Mouse (Mus musculus): ENCODE measurements around the gene Maged2. TPM values are rescaled to one million over a fixed set of nuclear protein-coding genes. Genes with fewer than 3 reads are reported as not detected.
"Not testable (repeated sequence)": the region's sequence is repeated elsewhere in the genome, so short reads cannot be mapped to it uniquely, and the experiment has no call there.

The Maged2 gene
- 100 to 1,000 TPM; 127 to 141 TPM for total RNA-seq (2021)
- long read RNA-seq, experiment 1, transcript Maged2-204 (13 exons, 2,107 nt): minor isoform, 68 of 345 reads
- long read RNA-seq, experiment 1, transcript Maged2-203 (13 exons, 2,183 nt): major isoform, 134 of 345 reads
- long read RNA-seq, experiment 1, partial matches to known transcripts: 105 of 345 reads
- long read RNA-seq, experiment 1, other reads (novel, unspliced or antisense): 38 of 345 reads
- long read RNA-seq, experiment 2, transcript Maged2-204 (13 exons, 2,107 nt): minor isoform, 44 of 196 reads
- long read RNA-seq, experiment 2, transcript Maged2-203 (13 exons, 2,183 nt): major isoform, 76 of 196 reads
- long read RNA-seq, experiment 2, partial matches to known transcripts: 52 of 196 reads
- long read RNA-seq, experiment 2, other reads (novel, unspliced or antisense): 23 of 196 reads

GRCm38 (mm10) chrX:150814139-150814469 lies at the start of gene Maged2:
Maged2 (minus strand) TSS chrX:150814345.
- DNase-seq: peak; percentile 26

DNA sequence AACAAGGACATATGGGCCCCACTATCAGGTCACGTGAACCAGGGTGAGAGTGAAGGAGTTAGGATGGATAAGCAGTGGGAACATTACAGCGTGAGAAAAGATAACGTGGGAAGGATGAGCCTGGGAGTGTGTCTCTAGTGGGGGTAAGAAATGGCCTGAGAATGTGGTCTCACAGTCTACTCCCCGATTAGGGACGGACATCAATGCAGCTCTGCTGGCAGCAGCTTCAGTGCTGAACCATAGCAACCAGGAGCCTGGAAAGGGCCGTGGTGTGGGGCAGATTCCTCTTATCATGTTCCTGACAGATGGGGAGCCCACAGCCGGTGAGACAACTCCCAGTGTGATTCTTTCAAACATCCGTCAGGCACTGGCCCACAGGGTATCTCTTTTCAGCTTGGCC lies 34.1 kb upstream of the Maged2 start:
- DNase-seq: no peak

- DNase-seq: not testable (repeated sequence)
Measured at GRCm38 (mm10) chrX:150845480-150846205, 31.5 kb upstream of the Maged2 start.

GRCm38 (mm10) chrX:150843257-150843656 lies 29.1 kb upstream of the Maged2 start:
- not testable (repeated sequence) for DNase-seq

DNA sequence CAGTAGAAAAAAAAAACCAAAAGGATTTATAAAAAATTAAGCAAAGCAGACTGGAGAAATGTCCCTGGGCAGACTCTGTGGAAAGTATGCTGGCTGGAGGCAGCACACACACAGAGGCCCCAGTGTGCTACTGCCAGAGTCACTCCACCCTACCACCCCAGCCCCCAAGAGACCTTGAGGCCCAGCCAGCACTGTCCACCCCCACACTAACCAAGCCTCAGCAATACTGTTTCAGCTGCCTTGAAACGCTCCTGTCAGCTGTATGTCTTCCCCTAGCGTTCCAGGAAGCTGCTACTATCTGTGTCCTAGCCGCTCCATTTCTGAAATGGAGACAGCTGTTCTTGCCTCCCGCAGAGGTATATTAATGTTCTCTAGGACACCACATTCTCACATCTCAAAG lies 16.2 kb upstream of the Maged2 start:
- peak; percentile 68 for DNase-seq

- no peak for DNase-seq
Measured at GRCm38 (mm10) chrX:150817278-150817677, 3.1 kb upstream of the Maged2 start.

DNA sequence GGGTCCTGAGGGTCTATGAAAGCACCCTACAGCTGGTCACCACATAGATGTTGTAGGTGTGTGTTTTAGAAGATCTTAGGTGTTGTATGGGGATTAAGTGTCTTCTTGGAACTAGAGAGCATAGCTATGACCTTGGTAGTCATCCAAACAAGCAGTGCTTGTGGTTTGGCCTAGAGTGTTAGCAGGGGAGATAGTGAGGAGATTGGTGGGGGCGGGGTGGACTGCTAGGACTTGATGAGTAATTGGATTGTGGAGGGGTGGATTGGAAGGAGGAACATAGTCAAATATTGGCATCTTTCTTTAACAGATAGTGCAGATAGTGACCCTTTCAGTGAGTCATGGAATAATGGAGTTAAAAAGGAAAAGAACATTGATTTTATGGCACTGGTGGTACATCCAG lies 1.5 kb upstream of the Maged2 start:
- peak; percentile 43 for DNase-seq

GRCm38 (mm10) chrX:150813464-150814138 lies 544 bp downstream of the Maged2 start:
- peak; percentile 63 for DNase-seq

- peak; percentile 88 for DNase-seq
Measured at GRCm38 (mm10) chrX:150812787-150813298, 1.3 kb downstream of the Maged2 start.

- DNase-seq: not testable (repeated sequence)
Measured at GRCm38 (mm10) chrX:150800987-150801386, 13.2 kb downstream of the Maged2 start.

DNA sequence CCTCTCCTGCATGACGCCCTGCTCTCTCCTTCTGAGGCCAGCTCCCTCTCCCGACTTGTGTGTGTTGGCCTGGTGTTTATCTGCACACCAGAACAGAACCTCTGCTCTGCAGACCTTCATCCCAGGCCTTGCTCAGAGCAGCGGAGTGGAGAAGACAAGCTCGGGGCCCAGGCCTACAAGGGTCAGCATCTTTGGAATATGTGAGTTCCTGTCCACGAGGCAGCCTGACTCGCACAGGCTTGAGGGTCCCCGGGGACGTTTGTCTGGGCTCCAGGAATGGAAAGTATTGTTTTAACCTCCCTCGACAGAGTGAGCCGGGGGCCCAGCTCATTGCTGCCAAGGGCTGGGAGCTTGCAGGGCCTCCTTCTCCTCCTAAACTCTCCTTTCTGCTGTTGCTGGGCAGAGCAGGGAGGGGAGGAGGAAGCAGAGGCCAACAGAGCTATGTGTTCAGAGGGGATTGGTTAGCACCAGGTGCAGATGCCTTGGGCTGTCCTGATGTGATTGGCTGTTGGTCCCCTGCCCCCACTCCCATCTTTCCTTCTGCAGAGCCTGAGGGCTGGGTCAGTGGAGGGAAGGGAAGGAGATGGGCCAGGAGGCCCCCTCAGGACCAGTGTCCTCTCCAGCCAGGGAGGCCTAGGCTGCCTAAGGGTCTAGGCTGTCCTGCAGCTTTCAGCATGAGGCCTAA lies 15.5 kb downstream of the Maged2 start:
- not testable (repeated sequence) for DNase-seq

Other genes starting within 250 kb of the Maged2 start
- gene Pfkfb1, start 226.1 kb downstream of the Maged2 start, total RNA-seq (2021): 10 to 100 TPM; 25.7 to 26.4 TPM
- 10 to 100 TPM; 16.0 to 23.0 TPM for gene Apex2, start 224.5 kb downstream of the Maged2 start, total RNA-seq (2021)
- 10 to 100 TPM in 1 of 2 experiments, 1 to 10 TPM in 1; 8.9 to 14.5 TPM for gene Tro, start 156.8 kb downstream of the Maged2 start, total RNA-seq (2021)
- gene Gnl3l, start 203.0 kb upstream of the Maged2 start, total RNA-seq (2021): 10 to 100 TPM; 48.5 to 49.2 TPM
- gene Fgd1, start 231.8 kb upstream of the Maged2 start, total RNA-seq (2021): 10 to 100 TPM; 17.4 to 19.7 TPM

Data from adrenal gland, postnatal 10 days (tissue).